Mouse (Mus musculus) cerebellum, adult (tissue): ENCODE results near the gene Kcnq5.
"Not testable (repeated sequence)": the region's sequence is repeated elsewhere in the genome, so short reads cannot be mapped to it uniquely, and the experiment has no call there.

Experiments used
- ATAC-seq: cut with Nextera tagmentation; 2 replicates; pipeline ENCODE4 v1.9.2; 2017; ENCODE audit warnings: mild to moderate bottlenecking, moderate library complexity, mixed read lengths; ENCODE audit not compliant: insufficient number of reproducible peaks, low FRiP score, low TSS enrichment

Kcnq5 gene

GRCm38 (mm10) chr1:21391138-21391671 lies 570.5 kb downstream of the Kcnq5 start:
- ATAC-seq, result no peak

GRCm38 (mm10) chr1:21383256-21383655 lies 578.5 kb downstream of the Kcnq5 start, which contains the start of gene Khdc1b:
Gene Khdc1b (plus strand): TSS chr1:21383556.
- no peak for ATAC-seq

GRCm38 (mm10) chr1:21368031-21368430 lies 593.7 kb downstream of the Kcnq5 start, which contains the start of gene Khdc1c:
Gene Khdc1c (plus strand): TSS chr1:21368331.
- not testable (repeated sequence) for ATAC-seq

- ATAC-seq, result no peak
Measured at GRCm38 (mm10) chr1:21349341-21349740, 612.4 kb downstream of the Kcnq5 start, which contains the start of gene Khdc1a. Gene Khdc1a (plus strand): TSS chr1:21349641.
